Mouse (Mus musculus) thymus, postnatal 10 days (tissue): ENCODE data around the gene Rgr.

Experiments used
- DNase-seq, 2 experiments: peaks; one replicate each; pipeline ENCODE4 v3.0.0; 2021; ENCODE audit warnings: low spot score in 2 of 2

Gene Rgr

GRCm38 (mm10) chr14:37048914-37049410 is at the start of gene Rgr:
Rgr (minus strand) TSS chr14:37048964.
- DNase-seq = no peak

GRCm38 (mm10) chr14:37097956-37098530 is 49.3 kb upstream of the Rgr start, which contains the start of gene Cdhr1:
Cdhr1 (minus strand) TSS chr14:37098347.
- no peak for DNase-seq

- DNase-seq = no peak
Observed at GRCm38 (mm10) chr14:37095556-37095955, 46.8 kb upstream of the Rgr start.

- DNase-seq = no peak
Observed at GRCm38 (mm10) chr14:37094436-37094835, 45.7 kb upstream of the Rgr start.

- no peak for DNase-seq
Observed at GRCm38 (mm10) chr14:37083755-37084154, 35.0 kb upstream of the Rgr start.

GRCm38 (mm10) chr14:37080724-37081123 is 32.0 kb upstream of the Rgr start:
- no peak for DNase-seq

GRCm38 (mm10) chr14:37068516-37068915 is 19.8 kb upstream of the Rgr start:
- DNase-seq = peak in 1 of 2 experiments; percentile 42

- DNase-seq = no peak
Observed at GRCm38 (mm10) chr14:37067629-37068028, 18.9 kb upstream of the Rgr start, which contains the start of gene Lrit2. Lrit2 (plus strand) TSS chr14:37067929.

- DNase-seq = no peak
Observed at GRCm38 (mm10) chr14:37066636-37067035, 17.9 kb upstream of the Rgr start.

GRCm38 (mm10) chr14:37064849-37065248 is 16.1 kb upstream of the Rgr start:
- DNase-seq = no peak

- no peak for DNase-seq
Observed at GRCm38 (mm10) chr14:37034432-37034831, 14.3 kb downstream of the Rgr start.

GRCm38 (mm10) chr14:37033241-37033640 is 15.5 kb downstream of the Rgr start:
- DNase-seq = peak in 1 of 2 experiments; percentile 53

GRCm38 (mm10) chr14:37032481-37033104 is 16.2 kb downstream of the Rgr start:
- DNase-seq = no peak

- DNase-seq = no peak
Observed at GRCm38 (mm10) chr14:37028555-37028954, 20.2 kb downstream of the Rgr start.

- no peak for DNase-seq
Observed at GRCm38 (mm10) chr14:37027951-37028350, 20.8 kb downstream of the Rgr start.

GRCm38 (mm10) chr14:37027248-37027933 is 21.4 kb downstream of the Rgr start:
- no peak for DNase-seq

GRCm38 (mm10) chr14:37015894-37016293 is 32.9 kb downstream of the Rgr start:
- DNase-seq = no peak

- no peak for DNase-seq
Observed at GRCm38 (mm10) chr14:37013644-37014043, 35.1 kb downstream of the Rgr start.

- no peak for DNase-seq
Observed at GRCm38 (mm10) chr14:37009686-37010085, 39.1 kb downstream of the Rgr start.

- no peak for DNase-seq
Observed at GRCm38 (mm10) chr14:37006489-37006888, 42.3 kb downstream of the Rgr start.

- no peak for DNase-seq
Observed at GRCm38 (mm10) chr14:37005865-37006264, 42.9 kb downstream of the Rgr start.

GRCm38 (mm10) chr14:37003431-37004095 is 45.2 kb downstream of the Rgr start:
- no peak for DNase-seq
